Mouse (Mus musculus): ENCODE data around the gene Pomt1. TPM values are rescaled to one million over a fixed set of nuclear protein-coding genes. Genes with fewer than 3 reads are reported as not detected.
A peak's percentile ranks its signal among the peaks of the same experiment; 100 is the strongest.

The Pomt1 gene
- polyA plus RNA-seq (2012; rRNA removed) = 11.0 and 18.4 TPM in 2 replicates

- WGBS = under 1% methylated on average over 54 of the region's 54 CpGs
These were observed at the start of gene Pomt1 for GRCm38 (mm10) chr2:32235886-32236759. Pomt1 (plus strand) TSS chr2:32236590.

DNA sequence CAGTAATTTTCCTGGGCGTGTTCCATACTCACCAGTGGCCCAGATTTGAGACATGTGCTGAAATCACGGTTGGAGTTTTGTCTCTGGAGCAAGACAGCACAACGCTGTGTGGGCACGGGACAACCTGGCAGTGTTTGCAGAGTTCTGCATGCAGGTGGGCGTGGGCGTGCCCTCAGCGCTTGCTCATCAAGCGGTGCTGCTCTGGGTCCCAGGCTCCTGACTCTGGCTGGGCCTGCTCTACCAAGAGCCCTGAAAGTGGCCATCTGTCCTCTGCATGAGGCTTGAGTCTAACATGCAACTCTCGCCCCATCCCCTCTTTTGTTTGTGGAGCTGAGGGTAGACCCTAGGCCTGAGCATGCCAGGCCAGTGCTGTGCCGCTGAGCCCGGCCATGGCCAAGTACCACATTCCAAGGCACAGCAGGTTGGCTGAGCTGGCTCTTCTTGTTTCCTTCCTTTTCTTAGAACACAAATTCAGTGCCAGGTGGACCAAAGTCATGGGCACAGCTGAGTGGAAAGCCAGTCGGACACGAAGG is 49.3 kb upstream of the Pomt1 start:
- Histone ChIP-seq H3K36me3 (ENCODE audit: control insufficient read depth, insufficient read depth, low read length) (peaks cover 24% of the 10 kb centered on the region), H3K27me3 (ENCODE audit: control insufficient read depth, insufficient read depth, low read length) (no peaks in the 10 kb centered on the region), H3K4me3 (ENCODE audit: low read depth, low read length) (no peak overlapping the region), H3K27ac (ENCODE audit: insufficient read depth, low read depth, low read length) (no peak overlapping the region), H3K4me1 (ENCODE audit: control insufficient read depth, insufficient read depth, insufficient read length, low read length) (peaks cover 4% of the 10 kb centered on the region; the same call in 1 of the 2 replicates)
- 84% methylated on average over 13 of the region's 13 CpGs for WGBS
- TF ChIP-seq POLR2A (IDR thresholded peaks at IDR 0.05; ENCODE audit: low read depth, low read length) = no peak
- no peak for TF ChIP-seq CTCF (IDR thresholded peaks at IDR 0.05; ENCODE audit: extremely low read depth, insufficient read length, insufficient replicate concordance, low read depth, low read length)

More at GRCm38 (mm10) chr2:32235886-32236759, at the start of gene Pomt1:
- TF ChIP-seq CTCF (IDR thresholded peaks at IDR 0.05; ENCODE audit: extremely low read depth, insufficient read length, insufficient replicate concordance, low read depth, low read length) (no peak), POLR2A (IDR thresholded peaks at IDR 0.05; ENCODE audit: low read depth, low read length) (peak; percentile 75)
- peaks cover 11% of the 10 kb centered on the region for H3K36me3 ChIP-seq (ENCODE audit: control insufficient read depth, insufficient read depth, low read length)
- H3K27me3 ChIP-seq (ENCODE audit: control insufficient read depth, insufficient read depth, low read length) = no peaks in the 10 kb centered on the region
- H3K4me3 ChIP-seq (ENCODE audit: low read depth, low read length) = peak within 1 kb of the TSS; percentile 71
- H3K27ac ChIP-seq (ENCODE audit: insufficient read depth, low read depth, low read length) = peak within 1 kb of the TSS; percentile 50
- H3K4me1 ChIP-seq (ENCODE audit: control insufficient read depth, insufficient read depth, insufficient read length, low read length) = peaks cover 6% of the 10 kb centered on the region; the same call in 1 of the 2 replicates

DNA sequence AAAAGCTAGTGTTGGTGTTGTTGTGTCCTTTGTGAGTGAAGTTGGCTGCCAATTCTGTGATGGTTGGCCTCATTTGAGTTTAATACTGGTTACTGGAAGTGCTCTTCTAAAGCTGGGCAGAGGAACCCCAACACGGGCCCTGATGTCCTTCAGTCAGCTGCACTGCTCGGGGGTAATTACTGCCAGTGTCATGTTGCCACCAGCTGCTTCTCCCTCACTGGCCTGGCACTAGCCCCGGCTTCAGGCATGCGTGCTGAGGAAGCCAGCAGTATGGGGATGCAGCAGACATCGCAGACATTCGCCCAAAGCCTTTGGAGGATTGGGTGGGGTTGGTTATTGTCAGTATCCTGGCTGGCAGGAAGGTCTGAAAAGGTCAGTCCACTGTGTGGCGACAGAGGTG is 48.7 kb upstream of the Pomt1 start:
- Histone ChIP-seq H3K4me3 (ENCODE audit: low read depth, low read length) (no peak overlapping the region), H3K36me3 (ENCODE audit: control insufficient read depth, insufficient read depth, low read length) (peaks cover 28% of the 10 kb centered on the region), H3K27ac (ENCODE audit: insufficient read depth, low read depth, low read length) (no peak overlapping the region), H3K4me1 (ENCODE audit: control insufficient read depth, insufficient read depth, insufficient read length, low read length) (peaks cover 4% of the 10 kb centered on the region; the same call in 1 of the 2 replicates), H3K27me3 (ENCODE audit: control insufficient read depth, insufficient read depth, low read length) (no peaks in the 10 kb centered on the region)
- no peak for TF ChIP-seq POLR2A (IDR thresholded peaks at IDR 0.05; ENCODE audit: low read depth, low read length)
- TF ChIP-seq CTCF (IDR thresholded peaks at IDR 0.05; ENCODE audit: extremely low read depth, insufficient read length, insufficient replicate concordance, low read depth, low read length) = no peak
- WGBS = 89% methylated on average over 7 of the region's 7 CpGs

GRCm38 (mm10) chr2:32189060-32189681 is 47.2 kb upstream of the Pomt1 start:
- WGBS = 39% methylated on average over 5 of the region's 5 CpGs
- Histone ChIP-seq H3K4me3 (ENCODE audit: low read depth, low read length) (no peak overlapping the region), H3K27ac (ENCODE audit: insufficient read depth, low read depth, low read length) (peak overlapping the region; percentile 5; the same call in 1 of the 2 replicates), H3K36me3 (ENCODE audit: control insufficient read depth, insufficient read depth, low read length) (peaks cover 34% of the 10 kb centered on the region), H3K4me1 (ENCODE audit: control insufficient read depth, insufficient read depth, insufficient read length, low read length) (peaks cover 4% of the 10 kb centered on the region; the same call in 1 of the 2 replicates), H3K27me3 (ENCODE audit: control insufficient read depth, insufficient read depth, low read length) (no peaks in the 10 kb centered on the region)
- TF ChIP-seq CTCF (IDR thresholded peaks at IDR 0.05; ENCODE audit: extremely low read depth, insufficient read length, insufficient replicate concordance, low read depth, low read length) (no peak), POLR2A (IDR thresholded peaks at IDR 0.05; ENCODE audit: low read depth, low read length) (no peak)

DNA sequence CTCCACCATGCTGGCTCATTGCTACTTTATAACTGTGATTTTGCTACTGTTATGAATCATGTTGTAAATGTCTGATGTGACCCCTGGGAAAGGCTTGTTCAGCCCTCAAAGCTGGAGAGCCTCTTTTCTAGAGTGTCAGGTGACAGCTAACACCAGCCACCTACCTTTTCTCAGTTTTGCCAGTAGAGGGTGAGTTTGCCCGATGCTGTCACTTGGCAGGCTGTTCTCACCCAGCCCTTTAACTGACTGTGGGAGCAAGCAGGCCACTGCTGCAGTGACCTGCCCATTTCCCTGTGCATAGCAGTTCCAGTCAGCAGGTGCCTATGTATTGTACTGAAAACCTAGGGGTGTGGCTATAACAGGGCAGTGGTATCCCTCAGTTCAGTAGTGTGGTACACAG is 45.8 kb upstream of the Pomt1 start:
- Histone ChIP-seq H3K27me3 (ENCODE audit: control insufficient read depth, insufficient read depth, low read length) (no peaks in the 10 kb centered on the region), H3K27ac (ENCODE audit: insufficient read depth, low read depth, low read length) (no peak overlapping the region), H3K4me1 (ENCODE audit: control insufficient read depth, insufficient read depth, insufficient read length, low read length) (peaks cover 4% of the 10 kb centered on the region; the same call in 1 of the 2 replicates), H3K36me3 (ENCODE audit: control insufficient read depth, insufficient read depth, low read length) (peaks cover 46% of the 10 kb centered on the region), H3K4me3 (ENCODE audit: low read depth, low read length) (no peak overlapping the region)
- whole genome bisulfite sequencing = 56% methylated on average over 1 of the region's 1 CpGs
- no peak for TF ChIP-seq POLR2A (IDR thresholded peaks at IDR 0.05; ENCODE audit: low read depth, low read length)
- TF ChIP-seq CTCF (IDR thresholded peaks at IDR 0.05; ENCODE audit: extremely low read depth, insufficient read length, insufficient replicate concordance, low read depth, low read length) = no peak

GRCm38 (mm10) chr2:32191872-32192507 is 44.4 kb upstream of the Pomt1 start:
- peak; percentile 54; the same call in 1 of the 2 replicates for TF ChIP-seq CTCF (IDR thresholded peaks at IDR 0.05; ENCODE audit: extremely low read depth, insufficient read length, insufficient replicate concordance, low read depth, low read length)
- no peak for TF ChIP-seq POLR2A (IDR thresholded peaks at IDR 0.05; ENCODE audit: low read depth, low read length)
- Histone ChIP-seq H3K36me3 (ENCODE audit: control insufficient read depth, insufficient read depth, low read length) (peaks cover 49% of the 10 kb centered on the region), H3K4me3 (ENCODE audit: low read depth, low read length) (no peak overlapping the region), H3K4me1 (ENCODE audit: control insufficient read depth, insufficient read depth, insufficient read length, low read length) (peaks cover 4% of the 10 kb centered on the region; the same call in 1 of the 2 replicates), H3K27ac (ENCODE audit: insufficient read depth, low read depth, low read length) (no peak overlapping the region), H3K27me3 (ENCODE audit: control insufficient read depth, insufficient read depth, low read length) (no peaks in the 10 kb centered on the region)
- WGBS = 79% methylated on average over 17 of the region's 18 CpGs
